Mouse (Mus musculus) lung, postnatal 0 days (tissue): ENCODE measurements around the gene Tbc1d9b. TPM values are rescaled to one million over a fixed set of nuclear protein-coding genes. Genes with fewer than 3 reads are reported as not detected.

Source experiments
- ATAC-seq: fragments of 200-750 bp; cut with Nextera tagmentation; 2 replicates; pipeline ENCODE4 v1.8.0; 2017; ENCODE audit warnings: moderate library complexity
- DNase-seq: peaks from one replicate; pipeline ENCODE4 v3.0.0-alpha.2; 2016; ENCODE audit warnings: low spot score
- H3K27ac ChIP-seq: fragments of 300-500 bp; sonication (generic); 2 replicates; pipeline ENCODE4 v1.5.1; 2014; ENCODE audit warnings: antibody characterized with exemption, mild to moderate bottlenecking, low read length, mixed read lengths
- H3K27me3 ChIP-seq: fragments of 300-500 bp; sonication (generic); replicated peaks from 2 replicates; pipeline ENCODE4 v1.6.1; 2014; ENCODE audit warnings: low read length, mixed read lengths; ENCODE audit not compliant: insufficient read depth
- H3K36me3 ChIP-seq: fragments of 300-500 bp; sonication (generic); 2 replicates; pipeline ENCODE4 v1.6.1; 2014; ENCODE audit warnings: low read length, mixed read lengths; ENCODE audit not compliant: insufficient read depth
- H3K4me1 ChIP-seq: fragments of 300-500 bp; sonication (generic); 2 replicates; pipeline ENCODE4 v1.6.1; 2014; ENCODE audit warnings: antibody characterized with exemption, low read depth, low read length, mixed read lengths; ENCODE audit not compliant: insufficient read depth
- H3K4me2 ChIP-seq: fragments of 300-500 bp; sonication (generic); replicated peaks from 2 replicates; pipeline ENCODE4 v1.6.1; 2014; ENCODE audit warnings: low read depth, mild to moderate bottlenecking, low read length, moderate library complexity, mixed read lengths
- H3K4me3 ChIP-seq: fragments of 300-500 bp; sonication (generic); 2 replicates; pipeline ENCODE4 v1.5.1; 2014; ENCODE audit warnings: low read depth, low read length
- H3K9ac ChIP-seq: fragments of 300-500 bp; sonication (generic); replicated peaks from 2 replicates; pipeline ENCODE4 v1.6.1; 2014; ENCODE audit warnings: low read depth, mild to moderate bottlenecking
- H3K9me3 ChIP-seq: fragments of 300-500 bp; sonication (generic); 2 replicates; pipeline ENCODE4 v1.6.1; 2016; ENCODE audit warnings: low read length, mixed read lengths
- CTCF ChIP-seq: IDR thresholded peaks from 2 replicates; pipeline ENCODE4 v1.5.1; 2016; ENCODE audit warnings: antibody characterized with exemption, mild to moderate bottlenecking
- EP300 ChIP-seq: IDR thresholded peaks from 2 replicates; pipeline ENCODE4 v1.6.1; 2016; ENCODE audit warnings: antibody characterized with exemption, mild to moderate bottlenecking, control low read depth
- WGBS: fragments of 180-500 bp; shearing (Covaris S2); extraction: QIAGEN DNeasy Blood & Tissue Kit; methylation state at CpG from one replicate; pipeline ENCODE4 v1.1.7; 2014; 5-methylcytosine and 5-hydroxymethylcytosine counted together
- polyA plus RNA-seq: library from polyadenylated mRNA; unstranded; fragments of >200 nt; fragmentation: Nextera tagmentation; extraction: Ambion mirVana; gene quantifications from 2 replicates; pipeline ENCODE4 v1.2.1, GENCODE M21; 2015

The Tbc1d9b gene
- polyA plus RNA-seq, 1 experiment from 2014 or later = 26.1 TPM

DNA sequence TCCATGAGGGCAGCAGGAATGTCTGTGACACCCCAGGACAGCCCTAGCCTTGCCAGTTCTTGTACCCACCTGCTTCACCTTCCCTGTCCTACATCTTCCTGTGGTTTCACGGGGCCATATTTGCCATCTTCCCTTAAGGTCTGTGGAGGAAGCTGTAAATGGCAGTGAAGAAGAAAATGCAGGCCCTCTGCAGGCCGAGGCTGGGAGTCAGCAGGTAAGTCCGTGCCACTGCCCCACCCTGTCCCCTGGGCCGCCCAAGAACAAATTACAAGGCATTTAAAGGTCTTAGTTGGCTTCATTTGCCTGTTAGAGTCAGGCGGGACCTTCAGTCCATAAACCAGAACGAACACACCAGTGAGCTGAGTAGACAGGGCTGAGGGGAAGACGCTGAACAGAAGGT is 62.9 kb downstream of the Tbc1d9b start:
- no peaks in the 10 kb centered on the region for H3K4me1 ChIP-seq
- no peak overlapping the region for H3K9ac ChIP-seq
- no peak for DNase-seq
- no peak overlapping the region for H3K4me2 ChIP-seq
- no peaks in the 10 kb centered on the region for H3K27me3 ChIP-seq
- 67% methylated on average over 7 of the region's 7 CpGs for WGBS
- no peak overlapping the region for H3K4me3 ChIP-seq
- TF ChIP-seq EP300 (no peak), CTCF (peak; percentile 19; the same call in 1 of the 2 replicates)
- H3K36me3 ChIP-seq = peaks cover 2% of the 10 kb centered on the region; the same call in 1 of the 2 replicates
- H3K27ac ChIP-seq = no peak overlapping the region
- ATAC-seq = no peak
- no peaks in the 10 kb centered on the region for H3K9me3 ChIP-seq

DNA sequence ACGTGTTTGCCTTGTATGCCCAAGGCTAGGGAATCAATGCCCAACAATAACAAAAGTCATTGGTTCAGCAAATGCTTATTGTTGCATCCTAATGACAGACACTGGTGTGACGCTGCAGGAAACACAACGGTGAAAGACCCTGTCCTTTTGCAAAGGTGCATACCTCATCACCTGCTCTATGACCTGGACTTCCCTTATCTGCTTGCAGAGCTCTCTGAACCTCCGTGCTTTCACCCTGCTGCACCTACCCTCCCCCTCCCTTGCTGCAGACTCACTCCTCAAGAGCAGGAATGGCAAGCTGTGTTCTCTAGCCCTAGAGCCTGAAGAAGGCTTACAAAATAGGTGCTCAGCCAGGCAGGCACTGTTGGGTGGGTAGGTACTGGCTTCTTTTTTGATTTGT is 63.6 kb downstream of the Tbc1d9b start:
- ATAC-seq (no peak), DNase-seq (no peak)
- no peaks in the 10 kb centered on the region for H3K9me3 ChIP-seq
- 59% methylated on average over 4 of the region's 4 CpGs for WGBS
- H3K4me2 ChIP-seq = no peak overlapping the region
- peaks cover 10% of the 10 kb centered on the region for H3K36me3 ChIP-seq
- no peaks in the 10 kb centered on the region for H3K27me3 ChIP-seq
- H3K4me3 ChIP-seq = no peak overlapping the region
- TF ChIP-seq CTCF (no peak), EP300 (no peak)
- no peak overlapping the region for H3K9ac ChIP-seq
- H3K27ac ChIP-seq = no peak overlapping the region
- no peaks in the 10 kb centered on the region for H3K4me1 ChIP-seq

DNA sequence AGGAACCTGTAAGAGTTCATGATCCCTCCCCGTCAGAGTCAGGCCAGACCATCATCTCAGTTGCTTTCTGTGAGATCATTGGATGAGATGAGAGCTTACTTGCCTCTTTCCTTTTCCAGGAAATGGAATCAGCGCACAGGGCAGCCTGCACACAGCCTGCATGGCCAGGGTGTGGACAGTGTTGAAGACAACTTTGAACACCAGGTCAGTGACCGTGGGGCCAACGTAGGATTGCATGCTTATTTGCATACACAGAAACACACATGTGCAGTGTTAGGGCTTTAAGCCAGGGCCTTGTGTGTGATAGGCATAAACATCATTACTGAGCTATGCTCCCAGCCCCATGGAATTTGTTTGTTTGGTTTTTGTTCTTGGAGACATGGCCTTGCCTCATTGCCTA is 66.3 kb downstream of the Tbc1d9b start:
- no peaks in the 10 kb centered on the region for H3K9me3 ChIP-seq
- H3K27me3 ChIP-seq = no peaks in the 10 kb centered on the region
- H3K4me3 ChIP-seq = no peak overlapping the region
- TF ChIP-seq CTCF (no peak), EP300 (no peak)
- no peaks in the 10 kb centered on the region for H3K4me1 ChIP-seq
- H3K36me3 ChIP-seq = peaks cover 35% of the 10 kb centered on the region
- H3K27ac ChIP-seq = no peak overlapping the region
- 72% methylated on average over 4 of the region's 4 CpGs for WGBS
- no peak for ATAC-seq
- H3K4me2 ChIP-seq = no peak overlapping the region
- no peak for DNase-seq
- H3K9ac ChIP-seq = no peak overlapping the region

DNA sequence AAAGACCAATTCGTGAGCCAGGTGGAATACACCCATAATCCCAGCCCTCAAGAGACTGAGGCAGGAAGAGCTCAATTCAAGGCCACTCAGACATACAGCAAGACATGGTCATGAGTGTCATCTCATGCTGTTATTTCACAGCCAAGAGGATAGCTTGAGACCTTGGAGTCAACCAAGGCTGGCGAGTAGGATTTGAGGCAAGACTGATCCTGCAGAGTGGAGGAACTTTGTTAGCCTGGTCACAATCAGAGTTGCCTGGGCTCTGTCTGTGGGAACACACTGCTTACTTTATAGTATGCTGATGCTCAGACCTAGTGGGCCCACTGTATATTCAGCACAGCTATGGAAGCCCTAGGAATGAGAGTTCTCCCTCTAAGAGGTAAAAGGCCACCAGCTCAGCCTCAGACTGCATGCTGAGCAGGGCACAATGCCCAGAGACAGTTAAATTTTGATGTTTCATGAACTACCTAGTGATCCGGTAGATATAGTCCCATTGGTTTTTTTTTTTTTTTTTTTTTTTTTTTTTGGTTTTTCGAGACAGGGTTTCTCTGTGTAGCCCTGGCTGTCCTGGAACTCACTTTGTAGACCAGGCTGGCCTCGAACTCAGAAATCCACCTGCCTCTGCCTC is 67.1 kb downstream of the Tbc1d9b start:
- Histone ChIP-seq H3K27ac (no peak overlapping the region), H3K36me3 (peaks cover 40% of the 10 kb centered on the region), H3K9me3 (no peaks in the 10 kb centered on the region), H3K4me3 (no peak overlapping the region), H3K9ac (no peak overlapping the region), H3K27me3 (no peaks in the 10 kb centered on the region), H3K4me2 (no peak overlapping the region), H3K4me1 (no peaks in the 10 kb centered on the region)
- DNase-seq (no peak), ATAC-seq (no peak)
- 73% methylated on average over 3 of the region's 5 CpGs for WGBS
- TF ChIP-seq EP300 = no peak
- no peak for TF ChIP-seq CTCF

DNA sequence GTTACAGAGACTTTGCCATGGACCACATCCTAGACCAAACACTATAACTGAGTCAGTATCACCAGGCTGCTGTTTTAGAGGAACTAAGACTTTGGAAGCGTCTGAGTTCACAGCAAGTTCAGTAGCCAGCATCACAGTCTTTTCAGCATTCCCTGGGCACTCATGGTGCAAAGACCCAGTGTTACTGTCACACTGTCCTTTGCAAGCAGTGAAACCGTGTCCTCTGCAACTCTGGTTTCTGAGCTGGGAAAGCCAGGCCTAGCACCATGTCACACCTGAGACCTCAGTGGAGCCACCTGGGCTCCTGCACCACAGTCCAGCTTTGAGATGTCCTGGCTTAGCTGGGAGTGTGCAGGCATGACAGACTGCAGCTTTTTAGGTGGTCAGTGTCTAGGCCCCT is 67.7 kb downstream of the Tbc1d9b start:
- no peak for TF ChIP-seq EP300
- TF ChIP-seq CTCF = no peak
- H3K4me1 ChIP-seq = no peaks in the 10 kb centered on the region
- H3K36me3 ChIP-seq = peaks cover 44% of the 10 kb centered on the region
- no peak for DNase-seq
- no peak overlapping the region for H3K27ac ChIP-seq
- 92% methylated on average over 2 of the region's 2 CpGs for WGBS
- no peak overlapping the region for H3K9ac ChIP-seq
- ATAC-seq = no peak
- no peaks in the 10 kb centered on the region for H3K27me3 ChIP-seq
- no peaks in the 10 kb centered on the region for H3K9me3 ChIP-seq
- H3K4me2 ChIP-seq = no peak overlapping the region
- no peak overlapping the region for H3K4me3 ChIP-seq

DNA sequence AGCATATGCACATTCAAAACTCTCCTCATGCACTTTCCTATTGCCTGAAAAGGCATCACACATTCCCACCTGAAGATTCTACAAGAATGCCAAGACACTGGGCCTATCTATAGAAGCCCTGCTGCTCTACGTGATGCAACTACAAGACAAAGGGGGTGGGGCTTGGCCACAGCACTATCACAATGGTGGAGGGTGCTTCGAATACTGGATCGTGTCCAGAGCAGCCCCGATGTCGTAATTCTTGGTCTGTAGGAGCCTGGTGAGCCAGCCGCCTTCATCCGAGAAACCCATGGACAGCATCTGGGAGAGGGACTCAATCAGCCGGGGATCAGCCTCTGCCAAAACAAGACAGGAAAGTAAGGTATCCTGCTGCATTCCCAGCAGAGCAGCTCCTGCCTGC is 69.4 kb downstream of the Tbc1d9b start:
- Histone ChIP-seq H3K4me1 (no peaks in the 10 kb centered on the region), H3K36me3 (peaks cover 60% of the 10 kb centered on the region), H3K27ac (0 out of 2 replicates have a peak overlapping the region, but pooled peaks have one; percentile 20), H3K9me3 (no peaks in the 10 kb centered on the region), H3K27me3 (no peaks in the 10 kb centered on the region), H3K4me2 (no peak overlapping the region), H3K9ac (no peak overlapping the region), H3K4me3 (no peak overlapping the region)
- ATAC-seq (peak; percentile 76), DNase-seq (peak; percentile 84)
- WGBS = 37% methylated on average over 8 of the region's 8 CpGs
- TF ChIP-seq CTCF = no peak
- no peak for TF ChIP-seq EP300

DNA sequence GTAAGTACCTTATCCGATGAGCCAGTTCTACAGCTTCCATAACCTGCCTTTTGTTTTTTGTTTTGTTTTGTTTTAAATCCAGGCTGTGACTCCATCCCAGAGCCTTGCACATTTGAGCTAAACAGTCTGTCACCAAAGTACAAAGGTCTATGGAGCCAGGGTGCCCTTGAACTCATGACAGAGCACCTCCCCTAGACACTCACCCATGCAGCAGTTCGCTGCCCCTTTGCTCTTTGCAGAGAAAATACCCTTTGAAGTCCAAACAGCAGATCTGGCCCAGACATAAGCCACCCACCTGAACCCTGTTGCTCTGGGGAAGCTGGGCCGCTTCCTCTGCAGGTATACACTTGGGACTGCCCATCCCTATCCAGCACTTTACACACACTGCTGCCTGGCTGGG is 70.4 kb downstream of the Tbc1d9b start:
- Histone ChIP-seq H3K9me3 (no peaks in the 10 kb centered on the region), H3K4me3 (no peak overlapping the region), H3K36me3 (peaks cover 69% of the 10 kb centered on the region), H3K4me2 (no peak overlapping the region), H3K9ac (no peak overlapping the region), H3K27me3 (no peaks in the 10 kb centered on the region), H3K27ac (no peak overlapping the region), H3K4me1 (no peaks in the 10 kb centered on the region)
- ATAC-seq = no peak
- TF ChIP-seq EP300 (no peak), CTCF (no peak)
- no peak for DNase-seq
- 89% methylated on average over 3 of the region's 3 CpGs for WGBS
